Mouse (Mus musculus): ENCODE results near the gene Olfr788. TPM values are rescaled to one million over a fixed set of nuclear protein-coding genes. Genes with fewer than 3 reads are reported as not detected.

Olfr788 gene
- 0.05 TPM in 1 of 2 replicates, not detected in the other for total RNA-seq (2012; rRNA removed)

DNA sequence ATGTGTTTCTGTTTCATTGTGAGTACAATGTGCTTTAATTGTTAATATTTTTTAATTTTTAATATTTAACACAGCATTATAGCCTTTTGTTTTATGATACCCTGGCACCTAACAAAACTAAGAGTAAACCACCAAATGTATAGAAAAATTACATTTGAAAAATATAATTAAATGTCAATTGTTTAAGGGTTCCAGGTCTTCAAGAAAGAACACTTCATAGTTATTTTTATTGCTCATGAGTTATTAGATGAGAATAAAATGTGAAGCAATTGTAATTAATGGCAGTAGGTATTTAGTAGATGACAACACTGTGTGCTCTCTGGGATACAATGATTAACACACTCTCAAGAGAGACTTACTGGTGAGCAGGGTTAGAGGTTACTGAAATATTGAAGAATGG, at the start of gene Olfr788:
Gene Olfr788, plus strand, starts transcription at position 301 of the 400 bp plus-strand sequence.
- Histone ChIP-seq H3K9me3 (ENCODE audit: control insufficient read depth, insufficient read depth, low read depth, low read length) (no peaks in the 10 kb centered on the region), H3K27ac (ENCODE audit: insufficient read depth, low read depth, low read length, poor library complexity, severe bottlenecking) (no peak within 1 kb of the TSS), H3K36me3 (ENCODE audit: control insufficient read depth, insufficient read depth, low read length, poor library complexity, severe bottlenecking) (no peaks in the 10 kb centered on the region), H3K9ac (ENCODE audit: insufficient read depth, low read depth, low read length, poor library complexity, severe bottlenecking) (no peak within 1 kb of the TSS), H3K4me3 (ENCODE audit: insufficient read depth in 1 of 2, low read depth in 1 of 2, low read length in 2 of 2, poor library complexity in 1 of 2, severe bottlenecking in 1 of 2) (no peak within 1 kb of the TSS), H3K4me1 (ENCODE audit: control insufficient read depth in 2 of 2, insufficient read depth in 2 of 2, low read length in 2 of 2, poor library complexity in 1 of 2) (no peaks in the 10 kb centered on the region)
- in situ Hi-C loops (cut with MboI; ENCODE audit: low sequenced_read_pairs in 2 of 2, unreplicated experiment in 2 of 2) = no loop called here
- TF ChIP-seq CHD2 (IDR thresholded peaks at IDR 0.05; ENCODE audit: low read depth, low read length) (no peak), HCFC1 (IDR thresholded peaks at IDR 0.05; ENCODE audit: borderline replicate concordance, insufficient read depth, low read length) (no peak), ZC3H11A (IDR thresholded peaks at IDR 0.05; ENCODE audit: borderline replicate concordance, low read depth, low read length) (no peak), MAFK (IDR thresholded peaks at IDR 0.05; ENCODE audit: insufficient read depth, low read depth, low read length) (no peak), ZNF384 (IDR thresholded peaks at IDR 0.05; ENCODE audit: low read depth, low read length) (no peak)
- no peak for DNase-seq (ENCODE audit: low read depth, low spot score)

- TF ChIP-seq ZNF384 (IDR thresholded peaks at IDR 0.05; ENCODE audit: low read depth, low read length) (no peak), ZC3H11A (IDR thresholded peaks at IDR 0.05; ENCODE audit: borderline replicate concordance, low read depth, low read length) (no peak), CHD2 (IDR thresholded peaks at IDR 0.05; ENCODE audit: low read depth, low read length) (no peak), MAFK (IDR thresholded peaks at IDR 0.05; ENCODE audit: insufficient read depth, low read depth, low read length) (no peak), HCFC1 (IDR thresholded peaks at IDR 0.05; ENCODE audit: borderline replicate concordance, insufficient read depth, low read length) (no peak)
- no peak for DNase-seq (ENCODE audit: low read depth, low spot score)
- in situ Hi-C loops (cut with MboI; ENCODE audit: low sequenced_read_pairs in 2 of 2, unreplicated experiment in 2 of 2) = no loop called here
Measured at GRCm38 (mm10) chr10:129427006-129427405, 43.8 kb upstream of the Olfr788 start, which contains the start of gene Olfr786. Olfr786 (plus strand) TSS chr10:129427306.

GRCm38 (mm10) chr10:129461562-129461961, 9.2 kb upstream of the Olfr788 start, which contains the start of gene Olfr787:
Olfr787 (plus strand) TSS chr10:129461862.
- Histone ChIP-seq H3K4me1 (ENCODE audit: control insufficient read depth in 2 of 2, insufficient read depth in 2 of 2, low read length in 2 of 2, poor library complexity in 1 of 2) (no peaks in the 10 kb centered on the region), H3K9ac (ENCODE audit: insufficient read depth, low read depth, low read length, poor library complexity, severe bottlenecking) (no peak within 1 kb of the TSS), H3K36me3 (ENCODE audit: control insufficient read depth, insufficient read depth, low read length, poor library complexity, severe bottlenecking) (no peaks in the 10 kb centered on the region), H3K9me3 (ENCODE audit: control insufficient read depth, insufficient read depth, low read depth, low read length) (no peaks in the 10 kb centered on the region), H3K27ac (ENCODE audit: insufficient read depth, low read depth, low read length, poor library complexity, severe bottlenecking) (no peak within 1 kb of the TSS), H3K4me3 (ENCODE audit: insufficient read depth in 1 of 2, low read depth in 1 of 2, low read length in 2 of 2, poor library complexity in 1 of 2, severe bottlenecking in 1 of 2) (no peak within 1 kb of the TSS)
- in situ Hi-C loops (cut with MboI; ENCODE audit: low sequenced_read_pairs in 2 of 2, unreplicated experiment in 2 of 2) = no loop called here
- DNase-seq (ENCODE audit: low read depth, low spot score) = no peak
- TF ChIP-seq ZC3H11A (IDR thresholded peaks at IDR 0.05; ENCODE audit: borderline replicate concordance, low read depth, low read length) (no peak), MAFK (IDR thresholded peaks at IDR 0.05; ENCODE audit: insufficient read depth, low read depth, low read length) (no peak), HCFC1 (IDR thresholded peaks at IDR 0.05; ENCODE audit: borderline replicate concordance, insufficient read depth, low read length) (no peak), CHD2 (IDR thresholded peaks at IDR 0.05; ENCODE audit: low read depth, low read length) (no peak), ZNF384 (IDR thresholded peaks at IDR 0.05; ENCODE audit: low read depth, low read length) (no peak)

More at GRCm38 (mm10) chr10:129427006-129427405, 43.8 kb upstream of the Olfr788 start, which contains the start of gene Olfr786:
- H3K4me1 ChIP-seq (ENCODE audit: control insufficient read depth in 2 of 2, insufficient read depth in 2 of 2, low read length in 2 of 2, poor library complexity in 1 of 2) = no peaks in the 10 kb centered on the region
- no peaks in the 10 kb centered on the region for H3K9me3 ChIP-seq (ENCODE audit: control insufficient read depth, insufficient read depth, low read depth, low read length)
- no peak within 1 kb of the TSS for H3K4me3 ChIP-seq (ENCODE audit: insufficient read depth in 1 of 2, low read depth in 1 of 2, low read length in 2 of 2, poor library complexity in 1 of 2, severe bottlenecking in 1 of 2)
- H3K9ac ChIP-seq (ENCODE audit: insufficient read depth, low read depth, low read length, poor library complexity, severe bottlenecking) = no peak within 1 kb of the TSS
- H3K27ac ChIP-seq (ENCODE audit: insufficient read depth, low read depth, low read length, poor library complexity, severe bottlenecking) = no peak within 1 kb of the TSS
- no peaks in the 10 kb centered on the region for H3K36me3 ChIP-seq (ENCODE audit: control insufficient read depth, insufficient read depth, low read length, poor library complexity, severe bottlenecking)

GRCm38 (mm10) chr10:129473256-129473655, 2.5 kb downstream of the Olfr788 start:
- no peak overlapping the region for H3K9ac ChIP-seq (ENCODE audit: insufficient read depth, low read depth, low read length, poor library complexity, severe bottlenecking)
- DNase-seq (ENCODE audit: low read depth, low spot score) = no peak
- no peak overlapping the region for H3K27ac ChIP-seq (ENCODE audit: insufficient read depth, low read depth, low read length, poor library complexity, severe bottlenecking)
- H3K36me3 ChIP-seq (ENCODE audit: control insufficient read depth, insufficient read depth, low read length, poor library complexity, severe bottlenecking) = no peaks in the 10 kb centered on the region
- H3K9me3 ChIP-seq (ENCODE audit: control insufficient read depth, insufficient read depth, low read depth, low read length) = no peaks in the 10 kb centered on the region
- in situ Hi-C loops (cut with MboI; ENCODE audit: low sequenced_read_pairs in 2 of 2, unreplicated experiment in 2 of 2) = no loop called here
- H3K4me3 ChIP-seq (ENCODE audit: insufficient read depth in 1 of 2, low read depth in 1 of 2, low read length in 2 of 2, poor library complexity in 1 of 2, severe bottlenecking in 1 of 2) = no peak overlapping the region
- H3K4me1 ChIP-seq (ENCODE audit: control insufficient read depth in 2 of 2, insufficient read depth in 2 of 2, low read length in 2 of 2, poor library complexity in 1 of 2) = no peaks in the 10 kb centered on the region
- no peak for TF ChIP-seq HCFC1 (IDR thresholded peaks at IDR 0.05; ENCODE audit: borderline replicate concordance, insufficient read depth, low read length)
- TF ChIP-seq CHD2 (IDR thresholded peaks at IDR 0.05; ENCODE audit: low read depth, low read length) = no peak
- no peak for TF ChIP-seq MAFK (IDR thresholded peaks at IDR 0.05; ENCODE audit: insufficient read depth, low read depth, low read length)
- TF ChIP-seq ZC3H11A (IDR thresholded peaks at IDR 0.05; ENCODE audit: borderline replicate concordance, low read depth, low read length) = no peak
- no peak for TF ChIP-seq ZNF384 (IDR thresholded peaks at IDR 0.05; ENCODE audit: low read depth, low read length)
